Mouse (Mus musculus) left cerebral cortex, postnatal 4 days (tissue): ENCODE results near the gene Esr1. TPM values are rescaled to one million over a fixed set of nuclear protein-coding genes. Genes with fewer than 3 reads are reported as not detected.
A peak's percentile ranks its signal among the peaks of the same experiment; 100 is the strongest.
"Not testable (repeated sequence)": the region's sequence is repeated elsewhere in the genome, so short reads cannot be mapped to it uniquely, and the experiment has no call there.

Experiments
- DNase-seq: peaks from one replicate; pipeline ENCODE4 v3.0.0-alpha.2; 2022
- intact Hi-C: fragments of 180-260 bp; cut with DNase I; formaldehyde crosslinking; loops from one replicate; pipeline ENCODE4 v1.15.1; 2025
- total RNA-seq, 2 experiments: library from RNA; stranded (reverse); gene quantifications; 2 replicates each; pipeline ENCODE4 v1.2.3; 2021

Gene Esr1
- total RNA-seq, 2 experiments from 2014 or later: 3.5 to 3.9 TPM

- intact Hi-C loops, DNase-seq: not testable (repeated sequence)
Observed at GRCm38 (mm10) chr10:4619426-4619825, 8.0 kb downstream of the Esr1 start.

DNA sequence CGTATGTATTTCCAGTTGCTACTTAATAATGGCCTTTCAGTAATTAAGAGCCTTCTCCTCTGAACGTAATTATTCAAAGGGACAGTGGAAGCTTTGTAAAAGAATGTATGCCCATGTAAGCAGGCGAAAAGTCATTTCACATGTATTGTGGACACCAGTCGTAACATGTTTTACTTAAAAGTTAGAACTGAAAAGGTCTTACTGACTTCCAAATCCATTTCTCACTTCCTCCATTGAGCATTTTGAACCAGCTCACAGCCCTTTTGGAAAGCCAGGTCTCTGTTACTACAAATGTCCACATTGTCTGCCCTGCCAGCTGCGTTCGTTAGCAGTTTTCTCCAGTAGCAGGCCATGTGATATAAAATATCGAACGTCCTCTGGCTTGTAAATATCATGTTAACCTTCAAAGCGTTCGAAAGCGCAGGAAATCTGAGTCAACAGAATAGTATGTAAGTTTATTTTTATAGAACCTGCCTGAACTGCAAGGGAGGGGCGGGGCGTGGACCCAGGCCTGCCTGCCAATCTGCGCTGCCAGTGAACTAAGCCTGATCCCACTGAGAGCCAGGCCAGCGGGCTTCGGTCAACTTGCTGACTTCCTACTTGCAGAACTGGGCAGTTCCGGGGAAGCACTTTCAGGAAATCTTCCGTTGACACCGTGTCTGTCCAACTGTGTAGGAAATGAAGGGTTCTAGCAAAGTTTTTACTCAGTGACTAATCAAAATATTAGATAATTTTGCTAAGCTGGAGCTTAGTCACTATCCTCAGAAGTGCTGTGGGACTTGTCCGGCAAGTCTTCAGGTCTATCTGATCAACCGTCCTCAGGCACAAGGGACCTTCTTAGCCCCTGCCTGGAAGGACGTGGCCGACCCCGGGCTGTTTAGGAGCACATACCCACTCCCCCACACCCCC lies 9.5 kb downstream of the Esr1 start:
- intact Hi-C loops: no loop called here
- DNase-seq: no peak

GRCm38 (mm10) chr10:4621505-4621815 lies 10.1 kb downstream of the Esr1 start:
- DNase-seq: peak; percentile 2
- intact Hi-C loops: no loop called here

DNA sequence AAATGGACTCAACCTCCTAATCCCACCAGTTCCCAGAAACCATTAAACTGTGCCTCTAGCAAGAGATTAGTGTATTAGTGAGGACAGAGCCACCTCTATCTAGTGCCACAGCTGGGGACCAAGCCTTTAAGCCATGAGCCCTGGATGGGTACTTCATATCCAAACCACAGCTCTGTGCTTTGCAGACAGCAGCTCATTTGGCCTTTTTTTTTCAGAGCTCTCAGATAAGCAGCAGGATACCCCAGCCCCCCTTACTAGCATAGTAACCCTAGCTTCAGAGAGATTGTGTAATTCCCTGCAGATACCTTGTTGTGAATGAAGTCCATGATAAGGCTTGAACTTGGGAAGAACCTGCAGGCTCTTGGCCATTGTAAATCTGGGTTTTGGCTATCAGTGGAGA lies 11.9 kb downstream of the Esr1 start:
- intact Hi-C loops: no loop called here
- DNase-seq: no peak

GRCm38 (mm10) chr10:4624581-4624980 lies 13.2 kb downstream of the Esr1 start:
- intact Hi-C loops: no loop called here
- no peak for DNase-seq

GRCm38 (mm10) chr10:4625300-4625699 lies 13.9 kb downstream of the Esr1 start:
- intact Hi-C loops: no loop called here
- DNase-seq: no peak

- intact Hi-C loops: no loop called here
- no peak for DNase-seq
Observed at GRCm38 (mm10) chr10:4626432-4626831, 15.0 kb downstream of the Esr1 start.

- intact Hi-C loops: no loop called here
- DNase-seq: no peak
Observed at GRCm38 (mm10) chr10:4626996-4627395, 15.6 kb downstream of the Esr1 start.

GRCm38 (mm10) chr10:4627415-4627814 lies 16.0 kb downstream of the Esr1 start:
- intact Hi-C loops: no loop called here
- no peak for DNase-seq

DNA sequence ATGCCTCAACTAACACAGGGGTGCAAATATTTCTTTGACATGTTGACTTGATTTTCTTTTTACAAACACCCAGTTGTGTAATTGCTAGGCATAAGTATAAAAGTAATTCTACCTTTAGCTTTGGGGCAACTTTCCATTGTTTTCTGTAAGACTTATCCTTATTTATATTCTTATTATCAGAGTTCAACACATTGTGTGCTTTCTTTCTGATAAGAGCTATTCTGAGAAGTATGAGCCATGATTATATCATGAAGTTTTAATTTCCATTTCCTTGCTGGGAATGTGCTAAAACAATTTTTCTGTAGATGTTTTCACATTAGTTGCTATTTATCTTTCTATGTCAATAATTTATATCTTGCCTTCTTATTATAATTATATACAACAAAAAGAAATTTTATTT lies 17.9 kb downstream of the Esr1 start:
- intact Hi-C loops: no loop called here
- no peak for DNase-seq

DNA sequence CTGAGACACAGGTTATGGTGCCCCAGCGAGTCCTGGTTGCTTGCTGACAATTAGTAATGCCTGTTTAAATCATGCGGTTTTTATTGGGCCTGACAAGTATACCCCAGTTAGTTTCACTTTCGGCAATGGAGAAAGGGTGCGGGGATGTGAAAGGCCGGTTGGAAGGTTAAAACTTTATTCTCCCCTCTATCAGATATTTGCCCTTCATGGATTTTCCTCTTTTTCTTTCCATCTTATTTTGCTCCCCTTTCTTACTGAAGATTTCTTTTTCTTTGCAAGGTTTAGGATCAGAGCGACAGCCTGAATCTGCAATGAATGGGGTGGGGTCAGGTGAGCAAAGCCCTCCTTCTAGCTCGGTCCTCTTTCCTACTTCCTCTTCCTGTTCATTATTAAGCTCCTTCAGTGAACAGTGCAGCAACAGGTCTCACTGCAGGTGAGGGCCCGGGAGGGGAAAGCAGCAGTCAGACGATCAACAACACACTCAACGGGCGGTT lies 20.9 kb downstream of the Esr1 start:
- no peak for DNase-seq
- intact Hi-C loops: no loop called here

GRCm38 (mm10) chr10:4633287-4634030 lies 22.1 kb downstream of the Esr1 start:
- intact Hi-C loops: no loop called here
- no peak for DNase-seq

DNA sequence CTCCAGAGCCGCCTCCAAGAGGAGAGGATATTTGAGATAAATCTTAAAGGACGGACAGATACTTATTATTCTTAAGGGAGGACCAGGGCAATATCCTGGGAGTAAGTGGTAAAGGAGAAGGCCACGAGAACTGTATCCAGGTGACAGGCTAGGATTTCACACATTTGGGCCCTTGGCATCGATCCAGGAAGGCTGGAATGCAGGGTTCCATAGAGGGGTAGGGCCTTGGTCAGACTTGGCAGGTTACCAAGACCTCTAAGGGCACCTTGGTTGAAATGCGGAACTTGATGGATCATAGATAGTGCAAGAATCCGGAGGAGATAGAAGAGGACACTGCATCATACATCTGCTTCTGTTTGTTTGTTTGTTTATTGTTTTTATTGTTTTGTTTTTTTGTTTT lies 24.3 kb downstream of the Esr1 start:
- DNase-seq: no peak
- intact Hi-C loops: no loop called here

DNA sequence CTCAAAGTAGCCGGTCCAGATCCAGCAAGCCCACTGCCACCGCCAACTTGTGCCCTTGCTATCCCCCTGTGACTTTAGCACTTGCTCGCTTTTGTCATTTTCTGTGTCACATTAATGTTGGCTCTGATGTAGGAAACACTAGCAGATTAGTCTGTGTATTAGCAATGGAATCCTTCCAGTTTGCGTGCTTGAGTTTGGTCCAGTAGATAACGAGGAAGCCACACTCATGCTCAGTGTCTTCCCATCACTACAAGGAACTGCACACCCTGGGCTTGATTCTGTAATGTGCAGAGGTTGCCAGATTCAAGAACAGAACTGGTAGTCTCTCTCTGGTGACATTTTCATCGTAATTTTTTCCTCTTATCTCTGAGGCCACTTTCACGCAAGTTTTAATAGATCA lies 34.7 kb downstream of the Esr1 start:
- DNase-seq: no peak
- intact Hi-C loops: no loop called here

DNA sequence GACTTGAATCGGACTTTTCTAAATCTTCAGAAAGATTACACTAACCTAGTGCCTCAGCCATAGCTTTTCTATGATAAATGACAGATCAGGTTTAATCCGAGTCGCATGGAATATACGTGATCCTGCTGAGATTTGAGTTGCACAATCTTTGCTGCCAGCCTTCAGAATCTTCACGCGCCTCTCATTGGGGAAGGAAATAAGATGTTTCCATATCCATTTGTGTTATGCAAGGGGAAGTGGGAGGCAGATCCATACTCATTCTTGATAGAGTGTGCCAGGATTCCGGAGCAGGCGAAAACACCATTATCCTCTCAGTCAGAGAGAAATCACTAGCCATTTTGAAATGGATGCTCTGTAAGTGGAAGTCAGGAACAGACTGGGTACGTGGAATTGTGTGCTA lies 35.5 kb downstream of the Esr1 start:
- intact Hi-C loops: no loop called here
- no peak for DNase-seq

GRCm38 (mm10) chr10:4665380-4665779 lies 54.0 kb downstream of the Esr1 start:
- no peak for DNase-seq
- intact Hi-C loops: loop anchor here (10.0 kb wide), 1 partner anchor 499 kb away; no protein-coding TSS in a partner anchor

GRCm38 (mm10) chr10:4667006-4667405 lies 55.6 kb downstream of the Esr1 start:
- intact Hi-C loops: loop anchor here (10.0 kb wide), 1 partner anchor 498 kb away; no protein-coding TSS in a partner anchor
- no peak for DNase-seq

DNA sequence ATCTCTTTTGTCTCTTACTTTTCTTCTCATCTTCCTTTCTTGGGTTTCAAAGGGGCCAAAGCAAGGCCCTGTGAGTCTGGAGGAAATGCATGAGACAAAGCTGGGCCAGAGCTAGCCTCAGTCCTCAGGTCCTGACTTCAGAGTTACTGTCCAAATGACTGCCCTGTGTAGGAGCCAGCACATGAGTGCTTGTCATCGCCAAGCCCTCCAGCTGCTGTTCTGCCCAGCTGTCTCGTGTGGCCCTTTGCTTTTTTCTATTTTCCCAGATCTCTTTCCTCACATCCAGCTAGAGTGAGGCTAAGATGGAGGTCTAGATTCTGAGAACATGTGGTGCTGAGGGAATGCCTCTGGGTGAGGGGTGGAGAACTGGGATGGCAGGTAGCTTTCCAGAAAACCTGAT lies 58.7 kb downstream of the Esr1 start:
- no peak for DNase-seq
- intact Hi-C loops: no loop called here

DNA sequence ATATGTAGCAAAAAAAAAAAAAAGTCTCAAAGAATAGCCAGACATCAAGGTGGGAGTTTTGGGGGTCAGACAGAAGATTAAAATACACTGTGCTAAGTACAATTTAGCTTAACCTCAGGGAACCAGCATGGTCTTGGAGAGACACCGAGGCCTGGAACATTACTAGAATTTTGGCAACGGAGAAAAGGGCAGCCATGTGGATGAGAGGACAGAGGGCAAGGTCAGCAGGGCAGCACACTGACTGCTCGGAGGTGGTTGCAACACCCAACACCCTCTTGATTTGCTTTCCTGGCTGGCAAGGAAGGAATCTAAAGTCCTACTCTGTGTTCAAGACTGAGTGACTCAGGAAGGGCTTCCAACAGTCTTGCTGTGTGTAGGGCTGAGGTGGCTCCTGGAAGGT lies 60.5 kb downstream of the Esr1 start:
- no peak for DNase-seq
- intact Hi-C loops: no loop called here

DNA sequence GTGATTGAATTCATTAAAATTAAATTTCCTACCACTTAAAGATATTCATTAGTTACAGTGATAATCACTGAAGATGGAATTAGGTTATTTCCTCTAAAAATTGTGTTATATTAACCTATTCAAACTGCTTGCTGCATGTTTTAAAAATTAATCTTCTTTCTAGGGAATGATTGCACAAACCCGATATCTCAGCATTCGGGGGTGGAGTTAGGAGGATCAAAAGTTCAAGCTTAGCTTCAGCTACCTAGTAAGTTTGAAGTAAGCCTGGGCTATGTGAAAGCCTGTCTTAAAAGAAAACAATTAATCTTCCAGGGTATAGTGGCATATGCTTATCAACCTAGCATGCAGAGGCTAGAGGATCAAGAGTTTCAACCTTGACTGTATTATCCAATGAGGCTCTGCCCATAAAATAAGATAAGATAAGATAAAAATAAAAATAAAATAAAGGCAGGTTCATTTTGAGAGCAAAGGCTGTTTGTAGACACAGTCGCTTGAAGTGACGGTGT lies 62.0 kb downstream of the Esr1 start:
- intact Hi-C loops: no loop called here
- DNase-seq: no peak

- intact Hi-C loops: not testable (repeated sequence)
- DNase-seq: peak; percentile 25
Observed at GRCm38 (mm10) chr10:4674983-4675592, 63.7 kb downstream of the Esr1 start.
